Mouse (Mus musculus): ENCODE measurements around the gene Peak1. TPM values are rescaled to one million over a fixed set of nuclear protein-coding genes. Genes with fewer than 3 reads are reported as not detected.

Peak1 gene
- polyA plus RNA-seq, 1 experiment from 2014 or later, result 2.3 TPM

- no peak for DNase-seq
- peaks cover 6% of the 10 kb centered on the region; the same call in 1 of the 2 replicates for H3K36me3 ChIP-seq
- H3K4me3 ChIP-seq (replicated peaks), result no peak overlapping the region
- no peak overlapping the region for H3K9ac ChIP-seq
- H3K4me1 ChIP-seq (replicated peaks), result peaks cover 17% of the 10 kb centered on the region
- no peaks in the 10 kb centered on the region for H3K27me3 ChIP-seq
- ATAC-seq (ENCODE audit: low read depth), result no peak
- WGBS (ENCODE audit: insufficient replicate concordance), result 46% methylated on average over 7 of the region's 7 CpGs
- peaks cover 6% of the 10 kb centered on the region for H3K9me3 ChIP-seq (replicated peaks)
- no peak overlapping the region for H3K4me2 ChIP-seq
- peak overlapping the region; percentile 18; the same call in 1 of the 2 replicates for H3K27ac ChIP-seq
Observed at GRCm38 (mm10) chr9:56264308-56265021, 153.4 kb downstream of the Peak1 start.

GRCm38 (mm10) chr9:56263055-56263454 lies 154.8 kb downstream of the Peak1 start:
- Histone ChIP-seq H3K9ac (no peak overlapping the region), H3K4me3 (replicated peaks) (no peak overlapping the region), H3K27ac (no peak overlapping the region), H3K4me2 (no peak overlapping the region), H3K9me3 (replicated peaks) (peaks cover 6% of the 10 kb centered on the region), H3K4me1 (replicated peaks) (peaks cover 17% of the 10 kb centered on the region), H3K36me3 (peaks cover 6% of the 10 kb centered on the region; the same call in 1 of the 2 replicates), H3K27me3 (no peaks in the 10 kb centered on the region)
- peak; percentile 80 for ATAC-seq (ENCODE audit: low read depth)
- no peak for DNase-seq
- 31% methylated on average over 1 of the region's 1 CpGs for WGBS (ENCODE audit: insufficient replicate concordance)

- Histone ChIP-seq H3K27me3 (no peaks in the 10 kb centered on the region), H3K36me3 (peaks cover 6% of the 10 kb centered on the region; the same call in 1 of the 2 replicates), H3K4me1 (replicated peaks) (peaks cover 17% of the 10 kb centered on the region), H3K4me2 (no peak overlapping the region), H3K9ac (no peak overlapping the region), H3K9me3 (replicated peaks) (peaks cover 6% of the 10 kb centered on the region), H3K4me3 (replicated peaks) (no peak overlapping the region), H3K27ac (no peak overlapping the region)
- WGBS (ENCODE audit: insufficient replicate concordance), result 73% methylated on average over 14 of the region's 14 CpGs
- peak; percentile 20 for DNase-seq
- no peak for ATAC-seq (ENCODE audit: low read depth)
Observed at GRCm38 (mm10) chr9:56260495-56261136, 157.3 kb downstream of the Peak1 start.

GRCm38 (mm10) chr9:56259790-56260494 lies 157.9 kb downstream of the Peak1 start:
- H3K27me3 ChIP-seq, result no peaks in the 10 kb centered on the region
- DNase-seq, result no peak
- peaks cover 6% of the 10 kb centered on the region; the same call in 1 of the 2 replicates for H3K36me3 ChIP-seq
- H3K4me1 ChIP-seq (replicated peaks), result peaks cover 16% of the 10 kb centered on the region
- H3K4me3 ChIP-seq (replicated peaks), result no peak overlapping the region
- peaks cover 6% of the 10 kb centered on the region for H3K9me3 ChIP-seq (replicated peaks)
- no peak for ATAC-seq (ENCODE audit: low read depth)
- no peak overlapping the region for H3K9ac ChIP-seq
- no peak overlapping the region for H3K27ac ChIP-seq
- no peak overlapping the region for H3K4me2 ChIP-seq
- WGBS (ENCODE audit: insufficient replicate concordance), result 82% methylated on average over 22 of the region's 22 CpGs

- Histone ChIP-seq H3K27me3 (no peaks in the 10 kb centered on the region), H3K4me2 (no peak overlapping the region), H3K9ac (no peak overlapping the region), H3K27ac (no peak overlapping the region), H3K36me3 (peaks cover 6% of the 10 kb centered on the region; the same call in 1 of the 2 replicates), H3K9me3 (replicated peaks) (peaks cover 6% of the 10 kb centered on the region), H3K4me1 (replicated peaks) (peaks cover 5% of the 10 kb centered on the region), H3K4me3 (replicated peaks) (no peak overlapping the region)
- 84% methylated on average over 10 of the region's 10 CpGs for WGBS (ENCODE audit: insufficient replicate concordance)
- DNase-seq (no peak), ATAC-seq (ENCODE audit: low read depth) (no peak)
Observed at GRCm38 (mm10) chr9:56258261-56258790, 159.5 kb downstream of the Peak1 start.

- no peak overlapping the region for H3K27ac ChIP-seq
- no peak overlapping the region for H3K4me3 ChIP-seq (replicated peaks)
- no peaks in the 10 kb centered on the region for H3K27me3 ChIP-seq
- H3K36me3 ChIP-seq, result peaks cover 6% of the 10 kb centered on the region; the same call in 1 of the 2 replicates
- DNase-seq (no peak), ATAC-seq (ENCODE audit: low read depth) (no peak)
- WGBS (ENCODE audit: insufficient replicate concordance), result 76% methylated on average over 20 of the region's 20 CpGs
- H3K4me2 ChIP-seq, result no peak overlapping the region
- H3K9ac ChIP-seq, result no peak overlapping the region
- no peaks in the 10 kb centered on the region for H3K4me1 ChIP-seq (replicated peaks)
- peaks cover 6% of the 10 kb centered on the region for H3K9me3 ChIP-seq (replicated peaks)
Observed at GRCm38 (mm10) chr9:56257227-56258000, 160.5 kb downstream of the Peak1 start.

GRCm38 (mm10) chr9:56255676-56256432 lies 162.0 kb downstream of the Peak1 start:
- DNase-seq (no peak), ATAC-seq (ENCODE audit: low read depth) (no peak)
- WGBS (ENCODE audit: insufficient replicate concordance), result 73% methylated on average over 6 of the region's 6 CpGs

GRCm38 (mm10) chr9:56244336-56244735 lies 173.5 kb downstream of the Peak1 start:
- Histone ChIP-seq H3K27ac (no peak overlapping the region), H3K4me1 (replicated peaks) (no peaks in the 10 kb centered on the region), H3K27me3 (no peaks in the 10 kb centered on the region), H3K36me3 (0 out of 2 replicates have a peak, but pooled peaks cover 3% of the 10 kb centered on the region), H3K9ac (no peak overlapping the region), H3K4me2 (no peak overlapping the region), H3K4me3 (replicated peaks) (no peak overlapping the region), H3K9me3 (replicated peaks) (no peaks in the 10 kb centered on the region)
- WGBS (ENCODE audit: insufficient replicate concordance), result 85% methylated on average over 8 of the region's 8 CpGs
- DNase-seq, result no peak
- ATAC-seq (ENCODE audit: low read depth), result no peak

More at GRCm38 (mm10) chr9:56255676-56256432, 162.0 kb downstream of the Peak1 start:
- H3K4me3 ChIP-seq (replicated peaks), result no peak overlapping the region
- no peaks in the 10 kb centered on the region for H3K27me3 ChIP-seq
- H3K27ac ChIP-seq, result no peak overlapping the region
- peaks cover 6% of the 10 kb centered on the region for H3K9me3 ChIP-seq (replicated peaks)
- no peak overlapping the region for H3K4me2 ChIP-seq
- H3K9ac ChIP-seq, result no peak overlapping the region
- no peaks in the 10 kb centered on the region for H3K4me1 ChIP-seq (replicated peaks)
- peaks cover 6% of the 10 kb centered on the region; the same call in 1 of the 2 replicates for H3K36me3 ChIP-seq

- H3K4me3 ChIP-seq (replicated peaks), result no peak overlapping the region
- no peak for DNase-seq
- no peak for ATAC-seq (ENCODE audit: low read depth)
- 0 out of 2 replicates have a peak, but pooled peaks cover 3% of the 10 kb centered on the region for H3K36me3 ChIP-seq
- H3K9ac ChIP-seq, result no peak overlapping the region
- no peaks in the 10 kb centered on the region for H3K4me1 ChIP-seq (replicated peaks)
- H3K27me3 ChIP-seq, result no peaks in the 10 kb centered on the region
- no peak overlapping the region for H3K27ac ChIP-seq
- 74% methylated on average over 7 of the region's 7 CpGs for WGBS (ENCODE audit: insufficient replicate concordance)
- H3K4me2 ChIP-seq, result no peak overlapping the region
- no peaks in the 10 kb centered on the region for H3K9me3 ChIP-seq (replicated peaks)
Observed at GRCm38 (mm10) chr9:56243885-56244284, 174.0 kb downstream of the Peak1 start.

GRCm38 (mm10) chr9:56242686-56243085 lies 175.2 kb downstream of the Peak1 start:
- ATAC-seq (ENCODE audit: low read depth), result no peak
- H3K9me3 ChIP-seq (replicated peaks), result no peaks in the 10 kb centered on the region
- H3K27me3 ChIP-seq, result no peaks in the 10 kb centered on the region
- no peak overlapping the region for H3K9ac ChIP-seq
- 73% methylated on average over 3 of the region's 3 CpGs for WGBS (ENCODE audit: insufficient replicate concordance)
- H3K27ac ChIP-seq, result no peak overlapping the region
- H3K4me1 ChIP-seq (replicated peaks), result no peaks in the 10 kb centered on the region
- no peak overlapping the region for H3K4me2 ChIP-seq
- no peak overlapping the region for H3K4me3 ChIP-seq (replicated peaks)
- DNase-seq, result no peak
- H3K36me3 ChIP-seq, result 0 out of 2 replicates have a peak, but pooled peaks cover 3% of the 10 kb centered on the region
